Mouse (Mus musculus) lung, adult 2 months (tissue): ENCODE results near the gene Nipal3. TPM values are rescaled to one million over a fixed set of nuclear protein-coding genes. Genes with fewer than 3 reads are reported as not detected.

Experiments
- DNase-seq: peaks from one replicate; pipeline ENCODE4 v3.0.0; 2022
- H3K4me1 ChIP-seq: fragments of 200-500 bp; 2 replicates; pipeline ENCODE4 v1.6.1; 2011; ENCODE audit warnings: low read length; ENCODE audit not compliant: control insufficient read depth, insufficient read depth
- H3K4me3 ChIP-seq: fragments of 200-500 bp; replicated peaks from 2 replicates; pipeline ENCODE3; 2011; ENCODE audit warnings: low read depth, mild to moderate bottlenecking, control low read depth, low read length; ENCODE audit errors: extremely low read depth
- CTCF ChIP-seq: fragments of 200-500 bp; IDR thresholded peaks from 2 replicates; pipeline ENCODE4 v1.5.1; 2011; ENCODE audit warnings: mild to moderate bottlenecking, low read length, control low read depth; ENCODE audit not compliant: insufficient read depth
- POLR2A ChIP-seq: fragments of 200-500 bp; IDR thresholded peaks from 2 replicates; pipeline ENCODE4 v1.6.1; 2011; ENCODE audit warnings: low read depth, mild to moderate bottlenecking, control low read depth, low read length, borderline replicate concordance; ENCODE audit errors: extremely low read depth
- whole genome bisulfite sequencing: fragments of 180-500 bp; shearing (Covaris S2); methylation state at CpG from one replicate; pipeline ENCODE4 v1.1.7; 2018; 5-methylcytosine and 5-hydroxymethylcytosine counted together
- polyA plus RNA-seq: library from polyadenylated mRNA; depleted of rRNA; stranded (reverse); fragments of >200 nt; gene quantifications from 2 replicates; pipeline ENCODE4 v1.2.3, GENCODE M21; 2012

Gene Nipal3
- polyA plus RNA-seq, 1 experiment = 84.6 TPM

DNA sequence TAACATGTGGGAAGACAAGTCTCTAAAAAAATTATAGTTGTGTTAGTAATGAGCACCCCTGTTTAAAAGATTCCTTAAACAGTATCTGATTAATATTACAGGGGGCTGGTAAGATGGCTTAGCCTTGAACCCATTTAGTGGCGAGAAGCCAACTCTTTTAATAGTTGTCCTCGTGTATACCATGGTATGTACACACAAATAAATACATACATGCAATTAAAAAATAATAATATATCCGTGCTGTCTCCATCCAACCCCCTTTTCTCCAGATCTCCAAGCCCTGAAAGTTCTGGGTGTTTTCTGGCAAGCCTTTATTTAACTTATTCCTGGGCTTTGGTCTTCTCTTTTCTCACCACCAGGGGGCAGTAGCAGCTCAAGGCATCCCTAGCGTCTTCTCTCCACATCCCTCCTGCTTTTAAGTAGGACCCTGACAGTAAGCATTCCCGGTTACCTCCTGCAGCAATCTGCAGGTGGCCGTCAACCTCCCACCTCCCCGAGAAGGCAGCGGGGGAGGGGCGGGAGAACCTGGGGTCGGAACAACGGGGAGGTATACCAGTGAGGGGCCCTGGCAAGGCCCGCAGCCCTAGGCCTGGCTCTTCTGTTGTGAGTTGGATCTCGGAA lies 13.7 kb upstream of the Nipal3 start:
- TF ChIP-seq CTCF = peak; percentile 85
- TF ChIP-seq POLR2A = no peak
- DNase-seq = peak; percentile 44
- Histone ChIP-seq H3K4me3 (no peak overlapping the region), H3K4me1 (no peaks in the 10 kb centered on the region)
- 22% methylated on average over 13 of the region's 13 CpGs for WGBS

DNA sequence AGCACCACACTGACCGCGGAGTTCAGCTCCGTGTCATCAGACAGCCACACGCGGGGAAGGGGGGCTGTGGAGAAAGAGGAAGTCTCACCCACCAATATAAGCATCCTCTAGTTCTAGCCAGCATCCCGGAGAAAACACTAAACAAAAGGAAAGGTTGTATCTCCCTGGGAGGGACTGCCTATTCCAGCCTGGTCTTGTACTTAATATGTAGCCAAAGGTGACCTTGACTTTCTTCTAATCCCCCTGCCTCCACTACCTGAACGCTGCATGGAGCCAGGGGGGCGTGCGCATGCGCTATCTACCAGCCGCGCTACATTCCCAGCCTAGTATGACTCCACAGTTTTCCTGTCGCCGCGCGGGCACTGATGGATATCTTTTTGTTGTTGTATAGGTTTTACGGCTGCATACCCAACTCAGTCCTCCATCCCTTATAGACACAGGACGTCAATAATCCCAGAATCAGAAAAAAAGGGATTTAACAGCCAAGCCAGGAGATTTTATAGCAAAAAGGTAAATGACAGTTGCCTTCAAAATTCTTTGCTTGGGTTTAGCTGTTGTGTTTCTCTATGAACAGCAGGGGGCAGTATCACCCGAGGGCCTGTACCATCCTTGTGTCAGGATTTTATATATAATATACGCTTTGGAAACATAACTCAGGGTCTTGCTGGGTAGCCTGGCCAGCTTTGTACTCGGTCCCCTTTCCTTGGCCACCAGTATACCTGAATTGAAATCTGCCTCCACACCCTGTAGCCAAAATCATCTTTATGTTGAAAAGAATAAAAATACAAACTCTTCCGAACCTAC lies 12.9 kb upstream of the Nipal3 start:
- WGBS = 10% methylated on average over 22 of the region's 22 CpGs
- DNase-seq = peak; percentile 34
- TF ChIP-seq POLR2A (no peak), CTCF (peak; percentile 21; the same call in 1 of the 2 replicates)
- Histone ChIP-seq H3K4me1 (no peaks in the 10 kb centered on the region), H3K4me3 (peak overlapping the region; percentile 19)

- TF ChIP-seq CTCF (no peak), POLR2A (no peak)
- no peak for DNase-seq
- WGBS = 55% methylated on average over 11 of the region's 11 CpGs
- Histone ChIP-seq H3K4me3 (no peak overlapping the region), H3K4me1 (no peaks in the 10 kb centered on the region; the same call in 1 of the 2 replicates)
Measured at GRCm38 (mm10) chr4:135505794-135506193, 11.0 kb upstream of the Nipal3 start.

GRCm38 (mm10) chr4:135501587-135501986 lies 6.7 kb upstream of the Nipal3 start:
- 46% methylated on average over 4 of the region's 4 CpGs for WGBS
- Histone ChIP-seq H3K4me1 (peaks cover 4% of the 10 kb centered on the region), H3K4me3 (no peak overlapping the region)
- DNase-seq = no peak
- TF ChIP-seq POLR2A (no peak), CTCF (no peak)

GRCm38 (mm10) chr4:135499831-135500230 lies 5.0 kb upstream of the Nipal3 start:
- 78% methylated on average over 3 of the region's 3 CpGs for WGBS
- TF ChIP-seq POLR2A (no peak), CTCF (no peak)
- Histone ChIP-seq H3K4me3 (no peak overlapping the region), H3K4me1 (peaks cover 4% of the 10 kb centered on the region)
- DNase-seq = no peak

DNA sequence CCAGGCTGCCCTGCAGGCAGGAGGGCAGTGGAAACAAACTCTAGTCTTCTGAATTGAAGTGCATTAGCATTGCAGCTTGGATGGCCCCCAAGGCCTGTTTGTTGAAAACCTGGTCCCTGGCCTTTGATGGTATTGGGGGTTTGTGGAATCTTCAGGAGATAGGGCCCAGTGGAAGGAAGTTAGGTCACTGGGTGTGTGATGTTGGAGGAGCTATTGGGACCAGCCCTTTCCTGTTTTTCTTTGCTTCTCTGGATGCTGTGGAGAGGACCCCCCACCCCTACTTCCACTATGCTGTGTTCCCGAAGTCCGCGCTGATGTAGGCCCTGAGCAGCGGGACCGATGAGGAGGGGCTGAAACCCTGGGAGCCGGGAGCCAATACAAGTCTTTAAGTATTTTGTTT lies 3.3 kb upstream of the Nipal3 start:
- no peak for TF ChIP-seq CTCF
- no peak; the same call in 1 of the 2 replicates for TF ChIP-seq POLR2A
- DNase-seq = no peak
- Histone ChIP-seq H3K4me3 (no peak overlapping the region), H3K4me1 (peaks cover 7% of the 10 kb centered on the region)
- WGBS = 66% methylated on average over 6 of the region's 6 CpGs

DNA sequence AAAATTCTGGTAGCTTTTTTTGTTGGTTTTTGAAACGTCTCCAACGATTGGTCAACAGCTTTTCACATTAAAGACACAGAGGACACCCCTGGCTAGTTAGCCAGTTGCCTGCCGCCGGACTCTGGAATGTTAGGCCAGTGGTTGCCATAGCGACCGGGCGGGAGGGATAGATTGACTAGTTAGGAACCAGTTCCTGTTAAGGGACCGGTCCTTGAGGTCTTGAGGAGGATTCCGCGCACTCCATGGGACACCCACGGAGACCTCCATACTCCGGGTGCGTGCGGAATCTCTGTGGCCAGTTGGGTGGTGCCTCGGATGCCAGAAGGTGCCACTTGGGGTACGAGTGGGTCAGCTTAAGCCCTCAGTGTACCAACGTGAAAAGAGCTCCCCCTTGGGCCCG lies 972 bp upstream of the Nipal3 start:
- peak; percentile 60 for DNase-seq
- 37% methylated on average over 18 of the region's 18 CpGs for WGBS
- H3K4me3 ChIP-seq = no peak overlapping the region

GRCm38 (mm10) chr4:135495397-135495791 lies 556 bp upstream of the Nipal3 start:
- WGBS = 19% methylated on average over 9 of the region's 9 CpGs
- peaks cover 8% of the 10 kb centered on the region for H3K4me1 ChIP-seq
- no peak overlapping the region for H3K4me3 ChIP-seq
- TF ChIP-seq CTCF (no peak), POLR2A (no peak)
- peak; percentile 17 for DNase-seq

More for the DNA sequence above, 972 bp upstream of the Nipal3 start:
- TF ChIP-seq POLR2A (0 out of 2 replicates have a peak, but pooled peaks have one; percentile 4), CTCF (no peak)
- peaks cover 8% of the 10 kb centered on the region for H3K4me1 ChIP-seq

GRCm38 (mm10) chr4:135493691-135494520 lies 932 bp downstream of the Nipal3 start:
- H3K4me3 ChIP-seq = peak overlapping the region; percentile 95
- peak; percentile 55 for DNase-seq
- TF ChIP-seq CTCF (no peak), POLR2A (no peak)
- WGBS = under 1% methylated on average over 33 of the region's 33 CpGs
- peaks cover 8% of the 10 kb centered on the region for H3K4me1 ChIP-seq

DNA sequence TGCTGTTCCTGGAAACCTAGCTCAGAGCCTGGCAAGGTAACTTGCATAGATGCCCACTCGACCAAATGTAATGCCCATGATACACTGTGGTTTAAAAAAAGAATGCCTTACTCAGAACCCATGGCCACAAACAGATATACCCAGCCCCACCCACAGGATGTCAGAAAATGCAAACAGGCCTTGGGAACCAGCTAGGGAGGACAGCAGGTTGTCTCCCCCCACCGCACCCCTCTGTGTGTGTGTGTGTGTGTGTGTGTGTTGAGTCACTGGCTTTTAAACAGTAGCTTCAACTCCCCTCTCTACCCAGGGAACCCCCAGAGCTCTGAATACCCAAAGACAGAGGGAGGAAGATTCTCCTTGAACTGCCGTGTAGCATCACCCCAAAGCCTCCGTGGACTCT lies 1.6 kb downstream of the Nipal3 start:
- peaks cover 5% of the 10 kb centered on the region for H3K4me1 ChIP-seq
- H3K4me3 ChIP-seq = peak overlapping the region; percentile 95
- WGBS = 29% methylated on average over 4 of the region's 4 CpGs
- no peak for TF ChIP-seq CTCF
- no peak for TF ChIP-seq POLR2A
- no peak for DNase-seq
